Mouse (Mus musculus): ENCODE measurements around the gene Ttc9c. TPM values are rescaled to one million over a fixed set of nuclear protein-coding genes. Genes with fewer than 3 reads are reported as not detected.

The Ttc9c gene
- polyA plus RNA-seq, 1 experiment from 2014 or later = 54.2 TPM

DNA sequence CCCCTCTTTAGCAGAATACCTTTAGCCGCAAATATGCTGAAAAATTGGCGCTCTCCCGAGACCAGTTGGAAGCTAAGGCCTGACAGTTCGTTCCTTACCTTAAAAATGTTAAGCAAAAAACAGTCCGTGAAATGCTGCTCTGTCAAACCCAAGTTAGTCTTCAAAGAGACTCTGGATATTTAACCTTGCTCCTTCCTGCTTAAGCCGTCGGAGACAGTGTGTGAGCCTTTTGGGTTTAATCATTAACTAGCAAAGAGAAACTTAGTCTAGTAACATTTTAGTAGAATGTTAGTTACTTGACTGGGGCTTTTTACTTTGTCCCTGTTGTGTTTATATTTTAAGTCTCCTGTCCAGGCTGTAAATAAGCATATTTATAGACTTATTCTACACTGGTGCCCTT is 2.0 kb upstream of the Ttc9c start:
- WGBS = 1% methylated on average over 7 of the region's 7 CpGs
- no peak for ATAC-seq (ENCODE audit: low FRiP score)
- H3K4me3 ChIP-seq (replicated peaks) = peak overlapping the region; percentile 83
- H3K36me3 ChIP-seq = peaks cover 34% of the 10 kb centered on the region
- peak overlapping the region; percentile 90 for H3K9ac ChIP-seq (replicated peaks)
- H3K4me1 ChIP-seq = peaks cover 49% of the 10 kb centered on the region
- peak overlapping the region; percentile 100; the same call in 1 of the 2 replicates for H3K27ac ChIP-seq (replicated peaks)
- H3K27me3 ChIP-seq (replicated peaks) = no peaks in the 10 kb centered on the region
- H3K9me3 ChIP-seq (replicated peaks) = no peaks in the 10 kb centered on the region
- peak overlapping the region; percentile 95 for H3K4me2 ChIP-seq

GRCm38 (mm10) chr19:8820424-8820956 is 1.4 kb upstream of the Ttc9c start:
- Histone ChIP-seq H3K4me3 (replicated peaks) (peak overlapping the region; percentile 83), H3K27ac (replicated peaks) (peak overlapping the region; percentile 100), H3K4me1 (peaks cover 56% of the 10 kb centered on the region), H3K9me3 (replicated peaks) (no peaks in the 10 kb centered on the region), H3K4me2 (peak overlapping the region; percentile 95), H3K27me3 (replicated peaks) (no peaks in the 10 kb centered on the region), H3K9ac (replicated peaks) (peak overlapping the region; percentile 90), H3K36me3 (peaks cover 29% of the 10 kb centered on the region)
- under 1% methylated on average over 46 of the region's 48 CpGs for WGBS
- ATAC-seq (ENCODE audit: low FRiP score) = peak; percentile 8

GRCm38 (mm10) chr19:8819596-8820423 is 677 bp upstream of the Ttc9c start, which contains the start of gene Hnrnpul2:
Hnrnpul2 (plus strand) TSS chr19:8820010.
- H3K27me3 ChIP-seq (replicated peaks) = no peaks in the 10 kb centered on the region
- peak within 1 kb of the TSS; percentile 100 for H3K27ac ChIP-seq (replicated peaks)
- H3K9me3 ChIP-seq (replicated peaks) = no peaks in the 10 kb centered on the region
- peak within 1 kb of the TSS; percentile 83 for H3K4me3 ChIP-seq (replicated peaks)
- peaks cover 60% of the 10 kb centered on the region for H3K4me1 ChIP-seq
- WGBS = under 1% methylated on average over 82 of the region's 83 CpGs
- H3K36me3 ChIP-seq = peaks cover 25% of the 10 kb centered on the region
- ATAC-seq (ENCODE audit: low FRiP score) = peak; percentile 96
- H3K9ac ChIP-seq (replicated peaks) = peak within 1 kb of the TSS; percentile 90
- H3K4me2 ChIP-seq = peak within 1 kb of the TSS; percentile 95

GRCm38 (mm10) chr19:8818301-8818798 is 783 bp downstream of the Ttc9c start:
- Histone ChIP-seq H3K9me3 (replicated peaks) (no peaks in the 10 kb centered on the region), H3K27ac (replicated peaks) (peak overlapping the region; percentile 100), H3K27me3 (replicated peaks) (no peaks in the 10 kb centered on the region), H3K4me2 (peak overlapping the region; percentile 95), H3K4me1 (peaks cover 62% of the 10 kb centered on the region), H3K36me3 (peaks cover 20% of the 10 kb centered on the region), H3K9ac (replicated peaks) (peak overlapping the region; percentile 90), H3K4me3 (replicated peaks) (peak overlapping the region; percentile 83)
- ATAC-seq (ENCODE audit: low FRiP score) = no peak
- 34% methylated on average over 14 of the region's 14 CpGs for WGBS

DNA sequence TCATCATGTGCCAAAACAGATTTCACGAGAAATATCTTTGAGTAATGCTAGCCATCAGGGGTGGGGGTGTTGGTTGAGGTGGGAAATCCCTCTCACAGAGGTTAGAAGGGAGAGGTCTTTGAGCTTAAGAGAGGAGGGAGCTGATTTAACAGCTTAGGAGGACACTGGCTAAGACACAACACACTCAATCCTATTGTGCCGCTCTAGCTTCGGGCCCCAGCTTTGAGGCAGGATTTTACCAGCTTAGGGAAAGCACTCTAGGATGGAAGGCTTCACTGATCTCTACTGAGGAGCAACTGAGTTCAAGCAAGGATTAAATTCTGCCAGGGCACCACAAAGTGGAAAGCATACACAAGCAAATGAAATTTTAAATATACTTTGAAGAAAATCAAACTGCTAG is 2.1 kb downstream of the Ttc9c start:
- H3K27ac ChIP-seq (replicated peaks) = no peak overlapping the region
- H3K36me3 ChIP-seq = peaks cover 25% of the 10 kb centered on the region
- H3K9me3 ChIP-seq (replicated peaks) = no peaks in the 10 kb centered on the region
- H3K9ac ChIP-seq (replicated peaks) = peak overlapping the region; percentile 0; the same call in 1 of the 2 replicates
- peaks cover 48% of the 10 kb centered on the region for H3K4me1 ChIP-seq
- H3K4me2 ChIP-seq = peak overlapping the region; percentile 22
- peak overlapping the region; percentile 7; the same call in 1 of the 2 replicates for H3K4me3 ChIP-seq (replicated peaks)
- 84% methylated on average over 3 of the region's 3 CpGs for WGBS
- H3K27me3 ChIP-seq (replicated peaks) = no peaks in the 10 kb centered on the region
- ATAC-seq (ENCODE audit: low FRiP score) = no peak

DNA sequence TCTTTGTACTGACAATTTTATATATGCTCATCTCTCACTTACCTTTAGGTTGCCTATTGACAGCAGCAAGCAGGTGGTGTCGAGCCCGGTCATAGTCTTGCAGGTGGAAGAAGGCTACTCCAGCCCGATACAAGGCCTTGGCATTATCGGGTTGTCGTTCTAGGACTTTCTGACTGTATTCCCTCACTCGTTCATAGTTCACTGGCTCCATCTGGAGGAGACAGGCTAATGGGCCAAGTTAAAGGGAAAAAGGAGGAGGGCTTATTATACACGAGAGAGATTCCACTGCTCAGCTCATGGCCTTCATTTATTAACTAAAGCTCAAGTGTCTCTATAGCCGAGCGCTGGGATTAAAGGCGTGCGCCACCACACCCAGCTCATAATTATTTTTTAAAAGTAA is 3.3 kb downstream of the Ttc9c start:
- Histone ChIP-seq H3K27ac (replicated peaks) (no peak overlapping the region), H3K36me3 (peaks cover 33% of the 10 kb centered on the region), H3K9me3 (replicated peaks) (no peaks in the 10 kb centered on the region), H3K4me3 (replicated peaks) (no peak overlapping the region), H3K4me2 (peak overlapping the region; percentile 22), H3K27me3 (replicated peaks) (no peaks in the 10 kb centered on the region), H3K9ac (replicated peaks) (0 out of 2 replicates have a peak overlapping the region, but pooled peaks have one; percentile 10), H3K4me1 (peaks cover 38% of the 10 kb centered on the region)
- ATAC-seq (ENCODE audit: low FRiP score) = no peak
- 59% methylated on average over 11 of the region's 11 CpGs for WGBS

DNA sequence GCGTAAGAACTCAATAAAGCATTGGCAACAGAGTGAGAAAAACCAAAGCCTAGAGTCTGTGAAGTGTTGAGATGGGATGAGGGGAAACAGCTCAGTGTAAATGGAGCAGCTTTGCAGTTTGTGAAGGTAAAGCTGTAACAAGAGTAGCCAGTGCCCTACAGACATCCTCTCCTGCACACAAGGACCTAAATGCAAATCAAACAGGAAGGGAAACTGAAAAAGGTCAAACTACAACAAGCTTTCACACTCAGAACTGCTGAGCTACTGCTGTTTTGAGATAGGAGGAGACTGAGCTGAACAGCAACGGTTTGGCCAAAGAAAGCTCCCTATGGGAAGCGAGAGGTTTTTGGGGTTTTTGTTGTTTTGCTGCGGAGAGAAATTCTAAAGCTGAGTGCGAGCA is 12.3 kb downstream of the Ttc9c start:
- Histone ChIP-seq H3K27me3 (replicated peaks) (no peaks in the 10 kb centered on the region), H3K4me3 (replicated peaks) (no peak overlapping the region), H3K4me2 (no peak overlapping the region), H3K27ac (replicated peaks) (no peak overlapping the region), H3K9me3 (replicated peaks) (no peaks in the 10 kb centered on the region), H3K9ac (replicated peaks) (no peak overlapping the region), H3K36me3 (peaks cover 49% of the 10 kb centered on the region), H3K4me1 (peaks cover 26% of the 10 kb centered on the region)
- WGBS = 92% methylated on average over 5 of the region's 5 CpGs
- ATAC-seq (ENCODE audit: low FRiP score) = no peak

GRCm38 (mm10) chr19:8803879-8804660 is 15.1 kb downstream of the Ttc9c start:
- no peak for ATAC-seq (ENCODE audit: low FRiP score)
- no peak overlapping the region for H3K4me3 ChIP-seq (replicated peaks)
- H3K27me3 ChIP-seq (replicated peaks) = no peaks in the 10 kb centered on the region
- 94% methylated on average over 11 of the region's 11 CpGs for WGBS
- H3K9ac ChIP-seq (replicated peaks) = no peak overlapping the region
- peaks cover 31% of the 10 kb centered on the region for H3K36me3 ChIP-seq
- H3K27ac ChIP-seq (replicated peaks) = no peak overlapping the region
- no peaks in the 10 kb centered on the region for H3K9me3 ChIP-seq (replicated peaks)
- H3K4me2 ChIP-seq = no peak overlapping the region
- H3K4me1 ChIP-seq = peaks cover 29% of the 10 kb centered on the region

DNA sequence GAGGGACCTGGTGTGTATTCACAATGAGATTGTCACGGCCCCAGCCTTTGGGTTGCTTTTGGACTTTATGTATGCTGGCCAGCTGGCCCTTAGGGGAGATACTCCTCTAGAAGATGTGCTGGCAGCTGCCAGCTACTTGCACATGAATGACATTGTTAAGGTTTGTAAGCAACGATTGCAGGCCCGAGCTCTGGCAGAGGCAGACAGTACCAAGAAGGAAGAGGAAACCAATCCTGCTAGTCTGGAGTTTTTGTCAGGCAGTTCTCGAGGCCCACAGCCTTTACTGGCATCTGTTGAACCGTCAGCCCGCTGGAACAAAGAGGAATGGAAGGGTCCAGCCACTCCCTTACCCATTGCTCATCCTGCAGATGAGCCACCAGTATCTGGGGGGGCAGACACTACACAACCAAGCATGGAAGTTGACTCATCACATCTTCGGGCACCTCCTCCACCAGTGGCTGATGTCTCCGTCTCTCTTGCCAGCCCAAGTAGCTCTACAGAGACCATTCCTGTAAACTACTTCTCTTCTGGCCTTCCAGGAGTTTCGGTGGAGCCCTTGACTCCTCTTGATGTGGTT is 15.8 kb downstream of the Ttc9c start:
- WGBS = 92% methylated on average over 9 of the region's 9 CpGs
- peaks cover 35% of the 10 kb centered on the region for H3K4me1 ChIP-seq
- H3K4me2 ChIP-seq = peak overlapping the region; percentile 79
- peak overlapping the region; percentile 63 for H3K4me3 ChIP-seq (replicated peaks)
- no peaks in the 10 kb centered on the region for H3K27me3 ChIP-seq (replicated peaks)
- no peak for ATAC-seq (ENCODE audit: low FRiP score)
- peaks cover 26% of the 10 kb centered on the region for H3K36me3 ChIP-seq
- H3K27ac ChIP-seq (replicated peaks) = peak overlapping the region; percentile 92; the same call in 1 of the 2 replicates
- no peaks in the 10 kb centered on the region for H3K9me3 ChIP-seq (replicated peaks)
- no peak overlapping the region for H3K9ac ChIP-seq (replicated peaks)

- H3K27ac ChIP-seq (replicated peaks) = peak within 1 kb of the TSS; percentile 92
- H3K36me3 ChIP-seq = peaks cover 23% of the 10 kb centered on the region
- peak within 1 kb of the TSS; percentile 79 for H3K4me2 ChIP-seq
- H3K4me3 ChIP-seq (replicated peaks) = peak within 1 kb of the TSS; percentile 63
- ATAC-seq (ENCODE audit: low FRiP score) = peak; percentile 97
- H3K4me1 ChIP-seq = peaks cover 42% of the 10 kb centered on the region
- no peaks in the 10 kb centered on the region for H3K9me3 ChIP-seq (replicated peaks)
- peak within 1 kb of the TSS; percentile 50 for H3K9ac ChIP-seq (replicated peaks)
- under 1% methylated on average over 30 of the region's 30 CpGs for WGBS
- H3K27me3 ChIP-seq (replicated peaks) = no peaks in the 10 kb centered on the region
Observed at GRCm38 (mm10) chr19:8802130-8802821, 16.9 kb downstream of the Ttc9c start, which contains the start of gene Zbtb3. Zbtb3 (plus strand) TSS chr19:8802555.
